Mouse (Mus musculus) yolk sac, embryonic 10.5 days (tissue): ENCODE measurements around the gene Map2.

ENCODE experiments used
- DNase-seq: peaks from one replicate; pipeline ENCODE4 v3.0.0-alpha.2; 2017; ENCODE audit warnings: low spot score

Map2 gene

DNA sequence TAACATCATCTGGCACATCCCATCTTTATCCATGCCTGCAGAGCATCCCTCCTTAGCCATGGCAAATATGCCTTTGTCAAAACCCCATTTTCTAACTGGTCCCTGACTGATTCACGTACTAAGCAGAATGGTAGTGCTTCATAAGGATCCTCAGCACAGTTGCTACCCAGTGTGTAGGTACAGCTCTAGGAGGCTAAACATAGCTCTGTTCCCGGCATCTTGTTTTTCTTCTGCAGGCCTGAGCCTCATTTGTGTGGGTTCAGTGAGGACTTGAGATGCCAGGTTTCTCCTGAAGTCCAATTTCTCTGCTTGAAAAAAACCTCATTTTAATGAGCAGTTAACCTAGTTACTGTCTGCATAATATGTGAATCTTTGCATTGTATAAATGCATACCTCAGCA is 30.4 kb downstream of the Map2 start:
- no peak for DNase-seq

- no peak for DNase-seq
Observed at GRCm38 (mm10) chr1:66206904-66207303, 31.8 kb downstream of the Map2 start.

- no peak for DNase-seq
Observed at GRCm38 (mm10) chr1:66211074-66211791, 36.2 kb downstream of the Map2 start.

- DNase-seq: no peak
Observed at GRCm38 (mm10) chr1:66221497-66221896, 46.4 kb downstream of the Map2 start.

- no peak for DNase-seq
Observed at GRCm38 (mm10) chr1:66223331-66223730, 48.3 kb downstream of the Map2 start.

DNA sequence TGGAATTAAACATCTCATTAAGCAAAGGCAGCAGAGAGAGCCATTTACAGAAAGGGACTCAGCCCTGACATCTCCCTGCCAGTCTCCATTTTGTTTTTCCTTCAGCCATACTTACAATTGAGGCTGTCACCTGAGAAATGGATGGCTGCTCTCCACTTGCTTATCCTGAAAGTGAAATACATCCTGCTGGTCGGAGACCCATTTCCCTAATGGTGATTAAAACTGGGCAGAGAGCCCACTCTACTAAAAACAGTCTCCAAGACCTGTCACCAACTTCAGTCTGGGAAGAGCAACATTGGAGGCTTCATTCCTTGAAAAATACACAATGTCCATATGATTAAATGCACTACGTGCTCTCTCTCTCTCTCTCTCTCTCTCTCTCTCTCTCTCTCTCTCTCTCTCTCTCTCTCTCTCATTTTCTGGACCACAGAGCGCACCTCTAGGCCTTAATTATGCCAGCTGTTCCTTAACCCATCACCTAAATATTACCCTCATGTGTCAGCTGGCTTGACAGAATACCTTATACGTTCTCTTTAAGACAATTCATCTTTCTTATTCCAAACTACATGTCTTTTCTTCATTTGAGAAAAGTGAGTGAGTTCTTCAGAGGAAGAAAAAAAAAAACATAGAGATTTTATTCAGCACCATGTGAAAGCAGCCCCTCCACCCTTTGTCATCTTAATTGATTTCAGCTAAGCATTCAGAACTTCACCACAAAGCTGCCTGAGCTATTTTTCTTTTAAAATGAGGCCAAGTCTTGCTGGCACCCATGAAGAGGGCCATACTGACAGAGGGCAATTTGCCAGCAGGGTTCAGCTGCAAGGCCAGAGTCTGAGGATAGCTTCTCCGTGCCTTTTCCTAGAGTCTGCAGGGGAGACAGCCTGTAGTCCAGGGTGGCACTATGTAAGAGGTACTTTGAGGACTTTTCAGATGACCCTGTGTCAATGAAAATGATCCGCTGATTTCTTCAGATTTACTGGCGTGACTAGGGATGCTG is 51.6 kb downstream of the Map2 start:
- no peak for DNase-seq

- DNase-seq: no peak
Observed at GRCm38 (mm10) chr1:66228205-66228604, 53.1 kb downstream of the Map2 start.

- no peak for DNase-seq
Observed at GRCm38 (mm10) chr1:66230345-66230744, 55.3 kb downstream of the Map2 start.

- DNase-seq: no peak
Observed at GRCm38 (mm10) chr1:66231963-66232362, 56.9 kb downstream of the Map2 start.

DNA sequence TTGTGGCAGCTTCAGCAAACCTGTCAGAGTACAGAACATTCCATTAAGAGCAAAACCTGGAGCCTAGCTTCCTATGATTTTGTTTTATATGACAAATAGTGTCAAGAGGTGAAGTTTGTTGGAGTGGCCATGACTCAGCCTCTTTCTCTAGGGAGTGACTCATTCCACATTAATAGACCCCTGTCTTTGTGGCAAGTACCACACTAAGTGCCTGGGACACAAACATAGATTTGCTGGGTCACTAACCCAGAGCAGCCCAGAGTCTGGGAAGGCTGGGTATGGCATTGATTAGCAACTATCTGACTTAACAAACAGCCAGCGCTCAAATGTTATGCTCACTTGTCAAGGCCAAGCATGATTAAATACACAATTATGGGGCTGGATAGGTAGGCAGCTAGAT is 69.8 kb downstream of the Map2 start:
- no peak for DNase-seq

GRCm38 (mm10) chr1:66251649-66252332 is 76.7 kb downstream of the Map2 start:
- DNase-seq: no peak

DNA sequence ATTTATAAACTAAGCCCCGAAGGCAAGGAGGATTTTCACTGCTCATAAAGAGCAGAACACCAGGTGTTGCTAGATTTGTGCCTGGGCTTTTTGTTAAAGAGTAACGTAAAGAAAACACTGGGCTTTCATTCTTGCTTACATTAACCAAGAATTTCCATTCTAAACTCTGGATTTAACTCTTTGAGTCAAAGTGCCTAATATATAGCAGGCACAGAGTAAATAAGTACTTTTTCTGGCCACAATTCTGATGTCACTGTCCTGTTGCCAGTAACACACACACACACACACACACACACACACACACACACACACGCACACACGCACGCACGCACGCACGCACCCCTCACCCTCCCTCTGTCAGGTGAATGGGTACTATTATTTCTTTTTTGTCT is 77.3 kb downstream of the Map2 start:
- no peak for DNase-seq

DNA sequence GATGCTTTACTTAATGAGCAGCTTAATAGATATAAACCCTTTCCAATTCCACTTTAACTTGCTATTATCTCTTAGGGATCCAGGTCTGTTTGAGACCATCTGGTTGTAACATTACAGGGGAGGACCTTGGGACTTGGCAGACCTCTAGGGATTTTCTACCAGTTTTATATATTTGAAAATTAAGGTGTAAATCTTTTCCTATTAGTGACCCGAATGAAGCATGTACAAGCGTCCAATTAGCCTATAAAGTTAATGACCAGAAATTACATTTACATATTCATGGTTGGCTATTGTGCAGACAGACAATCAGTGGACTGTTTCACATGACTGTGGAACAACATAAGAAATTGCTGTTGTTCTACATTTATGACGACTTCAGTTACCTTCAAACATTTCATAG is 88.1 kb downstream of the Map2 start:
- DNase-seq: no peak

GRCm38 (mm10) chr1:66266231-66266924 is 91.3 kb downstream of the Map2 start:
- DNase-seq: no peak

DNA sequence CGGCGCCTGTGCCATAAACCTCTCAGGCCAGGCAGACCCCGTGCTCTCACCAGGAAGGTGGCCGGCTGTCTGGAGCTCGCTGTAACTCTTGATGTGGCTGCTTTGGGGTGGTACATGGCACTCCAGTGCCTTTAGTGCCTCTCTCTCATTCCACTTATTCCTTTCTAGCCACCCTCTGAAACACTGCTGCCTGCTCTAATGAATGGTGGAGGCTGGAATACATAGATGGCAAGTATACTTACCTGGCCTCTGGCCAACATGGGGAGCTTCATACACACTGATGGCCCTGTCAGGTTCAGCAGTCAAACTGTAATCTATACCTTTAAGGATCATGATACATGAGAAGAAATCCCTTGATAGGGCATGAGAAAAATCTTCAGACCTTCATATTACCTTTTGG is 102.6 kb downstream of the Map2 start:
- DNase-seq: no peak

GRCm38 (mm10) chr1:66279222-66280009 is 104.3 kb downstream of the Map2 start:
- DNase-seq: no peak

GRCm38 (mm10) chr1:66280152-66280551 is 105.1 kb downstream of the Map2 start:
- DNase-seq: no peak

DNA sequence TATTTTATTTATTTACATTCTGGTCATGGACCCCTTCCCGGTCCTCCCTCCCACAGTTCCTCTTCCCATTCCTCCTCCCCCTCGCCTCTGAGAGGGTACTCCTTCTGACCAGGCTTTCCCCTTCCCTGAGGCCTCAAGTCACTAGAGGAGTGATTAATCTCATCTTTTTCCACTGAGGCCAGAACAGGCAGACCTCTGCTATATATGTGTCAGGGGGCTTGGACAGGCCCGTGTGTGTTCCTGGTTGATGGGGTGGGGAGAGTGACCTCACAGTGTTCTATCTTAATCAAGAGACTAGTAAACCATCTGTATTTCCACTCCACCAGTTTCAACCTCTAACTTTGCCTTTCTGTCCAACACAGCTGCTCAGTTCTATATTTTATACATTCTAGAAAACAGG is 107.4 kb downstream of the Map2 start:
- DNase-seq: no peak

- no peak for DNase-seq
Observed at GRCm38 (mm10) chr1:66288987-66289386, 113.9 kb downstream of the Map2 start.

GRCm38 (mm10) chr1:66292121-66292881 is 117.2 kb downstream of the Map2 start:
- no peak for DNase-seq
